Mouse (Mus musculus) T-helper 2 cell (primary cell): ENCODE results near the gene Egf.

Experiments
- in situ Hi-C: fragments of 300-600 bp; cut with MboI, MseI; formaldehyde crosslinking; loops from one replicate; pipeline ENCODE4 v1.15.1; 2025; ENCODE audit warnings: high pct_unique_total_duplicates

The Egf gene

DNA sequence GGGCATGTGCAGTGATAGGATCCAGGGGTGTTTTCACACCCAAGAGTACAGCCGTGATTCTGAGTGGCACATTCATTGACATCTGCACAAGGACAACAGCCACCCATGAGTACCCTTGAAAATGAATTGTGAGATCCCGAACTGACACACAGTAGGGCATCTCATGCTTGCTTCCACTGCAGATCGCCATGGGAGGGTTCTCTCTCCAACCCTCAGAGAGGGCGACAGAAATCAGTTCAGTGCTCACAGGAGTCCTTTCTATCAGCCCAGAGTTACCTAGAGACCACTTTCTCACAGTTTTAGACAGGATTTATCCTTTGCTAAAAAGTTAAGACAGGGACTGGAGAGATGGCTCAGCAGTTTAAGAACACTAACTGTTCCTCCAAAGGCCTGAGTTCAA is 31.8 kb downstream of the Egf start:
- in situ Hi-C loops: no loop called here

GRCm38 (mm10) chr3:129714542-129715145 is 40.5 kb downstream of the Egf start:
- in situ Hi-C loops: no loop called here

DNA sequence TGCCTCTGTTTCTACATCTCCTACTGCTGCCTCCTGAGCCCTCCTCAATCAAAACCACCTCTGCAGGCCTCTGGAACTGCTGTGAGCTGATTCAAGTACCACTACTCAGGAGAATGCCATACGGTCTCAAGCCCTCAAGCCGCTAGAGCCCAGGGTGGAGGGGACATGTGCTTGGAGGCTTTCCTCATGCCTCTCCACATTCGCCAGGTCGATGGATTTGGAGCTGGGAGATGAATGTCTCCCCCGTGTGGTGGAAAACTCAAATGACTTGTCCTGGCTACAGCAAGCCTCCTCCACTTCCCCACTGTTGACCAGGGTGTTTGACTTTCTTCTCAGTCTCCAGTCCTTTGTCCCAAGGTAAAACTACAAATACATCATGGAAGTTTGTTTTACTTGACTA is 47.0 kb downstream of the Egf start:
- in situ Hi-C loops: no loop called here

GRCm38 (mm10) chr3:129698882-129699281 is 56.2 kb downstream of the Egf start:
- in situ Hi-C loops: no loop called here

DNA sequence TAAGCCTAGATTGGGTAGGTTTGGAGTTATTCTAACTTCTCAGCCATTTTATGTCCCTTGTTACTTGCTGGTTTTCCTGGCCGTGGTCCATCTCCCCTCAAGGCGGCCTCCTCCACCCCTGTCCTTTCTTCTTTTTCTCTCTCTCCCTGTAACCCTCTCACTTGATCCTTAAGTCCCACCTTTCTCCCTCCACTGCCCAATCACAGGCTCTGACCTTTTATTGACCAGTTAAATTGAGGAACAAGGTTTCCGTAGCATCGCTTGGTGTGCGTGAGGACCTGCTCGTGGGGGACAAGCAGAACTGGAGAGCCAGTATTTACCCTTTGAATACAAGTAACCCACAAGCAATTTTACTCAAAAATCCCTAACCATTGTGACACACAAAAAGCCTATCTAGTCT is 56.8 kb downstream of the Egf start:
- in situ Hi-C loops: no loop called here

- in situ Hi-C loops: no loop called here
Measured at GRCm38 (mm10) chr3:129697691-129698090, 57.4 kb downstream of the Egf start.

GRCm38 (mm10) chr3:129695943-129696342 is 59.2 kb downstream of the Egf start:
- in situ Hi-C loops: no loop called here

GRCm38 (mm10) chr3:129693581-129693980 is 61.5 kb downstream of the Egf start:
- in situ Hi-C loops: no loop called here

DNA sequence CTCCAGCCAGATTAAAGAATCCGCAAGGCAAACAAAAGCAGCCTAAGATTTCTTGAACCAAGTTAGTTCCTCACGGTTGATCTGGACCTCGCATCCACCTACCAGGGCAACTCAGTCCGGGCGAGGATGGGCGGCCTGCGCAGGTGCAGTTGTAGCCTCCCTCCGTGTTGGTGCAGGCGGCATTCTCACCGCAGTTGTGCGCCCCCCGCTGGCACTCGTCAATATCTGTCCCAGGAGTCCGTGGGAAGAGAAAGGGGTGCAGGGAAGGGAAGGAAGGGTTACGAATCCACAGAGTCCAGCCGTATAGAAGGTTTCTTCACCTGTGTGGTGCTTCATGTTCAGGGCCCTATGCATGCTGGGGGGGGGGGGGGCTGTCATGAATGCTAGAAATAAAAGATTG is 62.3 kb downstream of the Egf start:
- in situ Hi-C loops: no loop called here

- in situ Hi-C loops: loop anchor here (5.0 to 10.0 kb wide), 3 partner anchors 173 to 380 kb away; no protein-coding TSS in a partner anchor
Measured at GRCm38 (mm10) chr3:129687429-129687828, 67.7 kb downstream of the Egf start.

- in situ Hi-C loops: loop anchor here (5.0 to 10.0 kb wide), 3 partner anchors 172 to 380 kb away; no protein-coding TSS in a partner anchor
Measured at GRCm38 (mm10) chr3:129686698-129687333, 68.3 kb downstream of the Egf start.

GRCm38 (mm10) chr3:129686196-129686595 is 68.9 kb downstream of the Egf start:
- in situ Hi-C loops: loop anchor here (5.0 to 10.0 kb wide), 3 partner anchors 171 to 379 kb away; no protein-coding TSS in a partner anchor

- in situ Hi-C loops: loop anchor here (10.0 kb wide), 2 partner anchors 168 to 258 kb away; no protein-coding TSS in a partner anchor
Measured at GRCm38 (mm10) chr3:129683060-129683679, 71.9 kb downstream of the Egf start.

- in situ Hi-C loops: loop anchor here (10.0 kb wide), 2 partner anchors 168 to 258 kb away; no protein-coding TSS in a partner anchor
Measured at GRCm38 (mm10) chr3:129682389-129682788, 72.7 kb downstream of the Egf start.

- in situ Hi-C loops: loop anchor here (10.0 kb wide), 2 partner anchors 167 to 257 kb away; no protein-coding TSS in a partner anchor
Measured at GRCm38 (mm10) chr3:129681841-129682240, 73.3 kb downstream of the Egf start.

GRCm38 (mm10) chr3:129680258-129680657 is 74.9 kb downstream of the Egf start:
- in situ Hi-C loops: loop anchor here (10.0 kb wide), 2 partner anchors 165 to 255 kb away; no protein-coding TSS in a partner anchor

DNA sequence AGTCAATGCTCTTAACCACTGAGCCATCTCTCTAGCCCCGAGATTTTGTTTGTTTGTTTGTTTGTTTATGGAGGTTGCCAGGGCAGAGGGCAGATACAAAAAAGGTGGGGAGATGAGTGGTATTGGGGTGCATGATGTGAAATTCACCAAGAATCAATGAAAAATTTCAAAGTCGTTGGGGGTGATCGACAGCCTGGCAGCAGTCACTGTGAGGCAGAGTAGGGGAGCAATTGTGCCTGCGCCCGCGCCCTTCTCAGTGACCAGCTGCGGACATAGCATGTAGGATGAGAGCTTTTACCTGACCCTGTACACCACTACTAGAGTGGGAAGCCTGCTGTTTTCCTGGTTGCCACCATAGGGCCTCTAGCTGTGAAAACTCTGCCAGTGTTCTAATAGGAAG is 79.2 kb downstream of the Egf start:
- in situ Hi-C loops: no loop called here

GRCm38 (mm10) chr3:129663906-129664305 is 91.2 kb downstream of the Egf start:
- in situ Hi-C loops: no loop called here

DNA sequence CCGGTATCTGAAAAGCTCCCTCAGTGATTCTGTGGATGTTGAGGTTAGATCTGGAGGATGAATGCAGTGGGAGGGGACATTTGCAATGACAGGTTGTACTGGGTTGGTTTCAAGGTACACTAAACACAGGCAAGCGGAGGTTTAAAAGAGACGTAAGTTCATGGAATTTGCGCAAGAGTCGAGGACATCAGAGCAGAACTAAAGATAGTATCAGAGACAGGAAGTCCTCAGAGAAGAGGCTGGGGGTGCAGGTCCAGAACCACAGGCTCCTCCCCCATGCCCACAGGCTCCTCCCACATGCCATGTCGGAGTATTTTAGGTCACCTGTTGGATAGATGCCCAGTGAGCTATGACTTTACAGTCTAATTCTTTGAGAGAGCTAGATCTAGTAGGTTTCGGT is 96.3 kb downstream of the Egf start:
- in situ Hi-C loops: no loop called here

- in situ Hi-C loops: no loop called here
Measured at GRCm38 (mm10) chr3:129657775-129658174, 97.3 kb downstream of the Egf start.

GRCm38 (mm10) chr3:129657222-129657621 is 97.9 kb downstream of the Egf start:
- in situ Hi-C loops: no loop called here

- in situ Hi-C loops: no loop called here
Measured at GRCm38 (mm10) chr3:129656540-129656939, 98.6 kb downstream of the Egf start.

DNA sequence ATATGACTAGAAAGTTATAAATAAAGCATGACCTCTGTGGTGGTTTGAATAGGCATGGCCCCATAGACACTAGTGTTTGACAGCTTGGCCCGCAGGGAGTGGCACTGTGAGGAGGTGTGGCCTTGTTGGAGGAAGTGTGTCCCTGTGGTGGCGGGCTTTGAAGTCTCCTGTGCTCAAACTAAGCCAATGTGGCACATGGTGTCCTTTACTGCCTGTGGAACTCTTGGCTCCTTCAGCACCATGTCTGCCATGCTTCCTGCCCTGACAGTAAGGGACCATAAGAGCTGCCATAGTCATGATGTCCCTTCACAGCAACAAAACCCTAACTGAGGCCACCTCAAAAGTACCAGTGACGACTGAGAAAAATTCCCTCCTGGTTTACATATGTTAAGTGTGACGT is 102.6 kb downstream of the Egf start:
- in situ Hi-C loops: no loop called here
